Mouse (Mus musculus): ENCODE results near the gene Ly9.
A peak's percentile ranks its signal among the peaks of the same experiment; 100 is the strongest.

Ly9 gene

GRCm38 (mm10) chr1:171607176-171607575 lies at the start of gene Ly9:
Gene Ly9 (minus strand): TSS chr1:171607410.
- no peak for DNase-seq

DNA sequence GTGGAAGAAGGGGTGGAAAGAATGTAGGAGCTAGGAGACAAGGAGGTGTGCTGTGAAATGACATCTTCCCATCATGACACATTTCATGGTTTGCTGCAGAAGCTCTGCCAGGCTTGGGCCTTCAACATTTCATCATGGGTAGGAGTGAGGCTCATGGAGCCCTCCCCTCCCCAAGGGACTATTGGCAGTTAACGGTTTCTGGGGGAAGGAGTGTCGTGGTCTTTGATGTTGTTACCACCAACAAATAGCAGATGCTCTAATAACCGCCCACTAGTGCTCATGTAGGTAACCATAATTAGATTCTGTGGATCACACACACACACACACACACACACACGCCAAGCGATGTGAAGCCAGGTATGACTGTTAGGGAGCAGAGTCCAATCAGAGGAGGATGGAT lies 45.5 kb upstream of the Ly9 start, which contains the start of gene Slamf7:
Gene Slamf7 (minus strand): TSS at position 302 of the 400 bp plus-strand sequence.
- no peak for DNase-seq

- DNase-seq = no peak
These were observed 41.6 kb upstream of the Ly9 start for GRCm38 (mm10) chr1:171648840-171649239.

DNA sequence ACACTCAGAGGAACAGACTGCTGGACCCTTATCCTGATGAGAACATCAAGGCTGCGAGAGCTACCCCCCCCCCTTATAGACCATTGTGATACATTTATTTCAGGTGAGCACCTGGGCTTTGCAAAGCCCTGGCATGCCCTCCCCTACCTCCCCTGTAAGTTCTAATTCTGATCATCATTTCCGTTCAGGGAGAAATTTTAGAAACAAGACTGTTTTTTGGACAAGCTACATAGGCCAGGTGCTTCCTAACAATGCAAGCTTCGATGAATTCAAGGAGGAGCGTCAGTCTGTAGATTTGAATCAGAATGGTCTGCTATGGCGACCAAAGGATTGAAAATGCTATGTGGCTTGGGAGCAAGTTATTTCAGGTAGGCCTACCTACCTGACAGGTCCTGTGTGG lies 40.5 kb upstream of the Ly9 start:
- DNase-seq = no peak

DNA sequence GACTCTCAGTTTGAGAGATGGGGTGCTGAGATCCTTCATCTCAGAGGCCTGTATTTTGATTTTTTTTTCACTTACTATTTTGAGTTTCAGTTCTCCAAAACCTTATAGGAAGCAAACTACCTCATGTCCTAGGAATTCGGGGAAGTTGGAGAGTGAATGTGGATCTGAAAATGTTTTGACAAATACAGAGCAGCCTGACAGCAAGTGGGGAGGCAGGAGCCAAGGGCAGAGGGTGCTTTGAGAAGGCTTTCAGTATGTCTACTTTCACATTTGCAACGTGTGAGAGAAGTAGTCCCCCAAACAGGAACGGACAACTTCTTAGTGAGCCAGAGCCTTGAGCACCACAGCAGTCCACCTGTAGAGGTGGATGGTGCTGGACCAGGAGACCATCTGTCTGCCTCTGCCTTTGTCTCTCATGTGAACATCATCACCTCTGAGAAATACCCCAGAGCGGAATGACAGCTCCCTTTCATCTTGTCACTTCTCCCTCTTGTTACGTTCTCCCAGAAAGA lies 39.3 kb upstream of the Ly9 start:
- no peak for DNase-seq

DNA sequence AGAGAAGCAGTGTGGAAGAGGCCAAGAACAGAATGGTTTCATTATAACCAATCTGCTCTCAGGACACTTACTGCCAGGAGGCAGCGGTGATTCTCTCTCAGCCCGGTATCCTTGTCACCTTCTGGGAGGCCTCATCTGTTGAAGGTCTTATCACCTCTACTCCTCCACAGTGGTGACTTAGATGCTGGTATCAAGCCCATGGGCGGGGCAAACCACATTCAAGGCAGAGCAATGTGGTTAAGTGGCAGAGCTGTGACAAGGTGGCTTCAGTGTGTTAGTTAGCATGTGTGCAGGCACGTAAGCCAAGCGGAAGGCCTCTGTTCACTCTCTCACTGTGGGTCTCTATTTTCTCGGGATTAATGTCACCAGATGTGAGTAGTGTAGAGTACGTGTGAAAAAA lies 36.4 kb upstream of the Ly9 start:
- no peak for DNase-seq

GRCm38 (mm10) chr1:171640796-171641195 lies 33.6 kb upstream of the Ly9 start:
- no peak for DNase-seq

DNA sequence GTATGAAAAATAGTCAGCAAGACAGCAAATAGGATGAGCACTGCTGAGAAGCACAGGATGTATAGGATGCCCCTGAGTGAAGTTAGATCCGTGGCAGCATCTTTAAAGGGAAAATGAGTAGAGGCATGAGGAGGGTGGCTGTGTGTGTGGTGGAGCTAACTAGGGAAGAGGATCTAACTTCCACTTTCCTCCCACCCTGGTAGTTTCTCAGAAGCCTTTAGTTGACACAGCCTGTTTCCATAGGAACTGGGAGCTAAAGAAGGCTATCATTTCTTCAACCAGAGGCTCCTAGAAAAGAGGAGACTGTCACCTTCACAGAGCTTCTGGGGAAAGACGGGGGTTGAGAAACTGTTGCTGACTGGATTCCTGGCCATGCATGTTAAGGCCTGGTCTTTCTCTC lies 31.5 kb upstream of the Ly9 start:
- DNase-seq = no peak

- DNase-seq = no peak
These were observed 29.9 kb upstream of the Ly9 start for GRCm38 (mm10) chr1:171637101-171637500.

GRCm38 (mm10) chr1:171635696-171636095 lies 28.5 kb upstream of the Ly9 start:
- DNase-seq = no peak

DNA sequence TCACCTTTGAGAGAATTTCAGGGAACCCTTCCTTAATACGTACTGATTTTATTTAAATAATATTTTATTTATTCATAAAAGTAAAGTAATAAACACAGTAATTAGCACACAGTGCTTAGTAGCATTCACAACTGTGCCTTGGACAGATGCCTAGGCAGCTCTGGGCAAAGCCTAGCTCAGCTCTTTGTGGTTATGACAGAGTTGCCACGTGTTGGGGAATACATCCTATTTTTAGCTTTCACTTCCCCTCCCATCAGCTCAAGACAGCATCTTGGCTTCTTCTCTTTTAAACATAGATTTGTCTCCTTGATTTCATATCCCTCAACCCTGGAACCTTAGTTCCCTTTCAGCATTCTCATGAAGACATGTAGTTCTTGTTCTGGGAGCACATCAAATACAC lies 24.2 kb upstream of the Ly9 start:
- DNase-seq = no peak

- no peak for DNase-seq
These were observed 23.7 kb upstream of the Ly9 start for GRCm38 (mm10) chr1:171630912-171631311.

DNA sequence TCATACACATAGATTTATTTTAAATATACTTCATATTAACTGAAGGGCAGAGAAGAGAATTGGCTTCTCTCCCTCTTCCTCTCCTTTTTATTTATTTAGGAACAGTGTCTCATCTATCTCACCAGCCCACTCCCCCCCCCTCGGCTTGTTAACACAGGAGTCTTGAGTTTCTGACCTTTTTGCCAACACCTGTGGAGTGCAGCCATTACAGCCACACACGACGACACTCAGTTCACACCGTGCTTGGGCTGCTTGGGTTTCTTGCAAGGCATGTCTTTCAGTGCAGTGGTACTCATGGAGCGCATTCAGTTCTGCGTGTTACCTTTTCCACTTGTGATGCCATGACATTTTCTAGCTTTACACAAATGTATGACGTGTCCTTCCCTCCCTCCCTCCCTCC lies 22.8 kb upstream of the Ly9 start:
- no peak for DNase-seq

DNA sequence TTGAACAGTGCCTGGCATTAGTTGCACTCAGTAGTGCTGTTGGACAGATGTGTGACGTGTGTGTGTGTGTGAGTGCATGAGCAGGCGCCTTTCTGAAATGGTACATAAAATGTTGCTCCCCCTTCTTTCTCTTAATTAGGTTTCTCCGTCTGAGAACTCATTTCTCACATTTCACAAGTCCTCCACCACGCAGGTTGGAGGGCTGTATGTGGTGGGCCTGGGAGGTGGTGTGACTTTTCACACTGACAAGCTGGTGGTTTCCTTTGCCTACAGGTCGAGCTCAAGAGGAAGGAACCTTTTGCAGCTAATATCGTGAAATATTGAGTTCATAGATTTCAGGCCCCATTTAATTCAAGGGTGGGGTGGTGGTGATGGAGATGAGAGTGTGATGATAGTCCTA lies 22.0 kb upstream of the Ly9 start:
- no peak for DNase-seq

GRCm38 (mm10) chr1:171627801-171628200 lies 20.6 kb upstream of the Ly9 start:
- no peak for DNase-seq

GRCm38 (mm10) chr1:171620091-171620490 lies 12.9 kb upstream of the Ly9 start:
- no peak for DNase-seq

- DNase-seq = no peak
These were observed 12.4 kb upstream of the Ly9 start for GRCm38 (mm10) chr1:171619645-171620044.

DNA sequence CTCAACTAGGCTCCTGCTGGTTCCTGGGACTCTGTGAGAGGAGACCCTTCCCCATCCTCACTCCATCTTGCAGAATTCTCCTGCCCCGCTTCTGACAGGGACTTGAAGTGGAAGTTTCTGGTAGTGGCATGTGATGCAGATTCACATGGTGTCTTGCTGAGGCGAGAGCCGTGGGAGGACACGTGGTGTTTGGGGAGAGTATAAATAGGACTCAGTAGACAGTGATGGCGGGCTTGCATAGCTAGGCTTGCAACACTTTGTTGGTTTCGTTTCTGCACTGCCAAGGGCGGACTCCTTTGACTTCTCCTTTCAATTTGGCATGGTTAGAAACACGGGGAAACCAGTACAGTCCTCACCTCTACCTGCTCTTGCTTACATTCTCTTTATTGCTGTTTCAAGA lies 11.8 kb upstream of the Ly9 start:
- DNase-seq = no peak

DNA sequence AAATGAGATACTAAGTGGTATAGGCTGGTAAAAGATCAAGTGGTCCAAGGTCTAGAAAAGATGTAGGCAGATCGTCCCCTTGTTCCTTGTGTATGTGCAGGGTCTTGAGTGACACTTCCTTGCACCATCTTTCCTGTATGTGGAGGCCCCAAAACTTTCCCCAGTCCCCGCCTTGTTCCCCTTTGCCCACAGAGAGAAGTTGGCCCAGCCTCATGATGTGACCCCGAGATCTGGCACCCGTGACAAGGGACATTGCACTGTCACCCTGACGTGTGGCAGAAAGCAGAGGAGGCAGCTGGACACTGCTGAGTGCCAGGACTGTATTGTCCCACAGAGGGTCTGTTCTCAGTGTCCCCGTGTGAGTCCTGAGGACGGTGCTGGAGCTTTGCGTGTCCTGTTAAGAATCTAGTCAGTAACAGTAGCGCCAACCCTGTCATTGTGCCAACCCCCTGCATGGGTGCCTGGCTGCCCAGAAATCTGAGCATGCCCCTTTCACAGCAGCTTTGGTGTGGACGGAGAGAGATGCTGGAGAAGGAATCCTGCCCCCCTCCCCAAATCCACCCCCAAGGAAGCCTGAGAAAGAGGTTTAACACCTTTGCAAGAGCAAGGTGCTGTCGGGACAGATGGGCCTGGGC lies 9.8 kb upstream of the Ly9 start:
- no peak for DNase-seq

- peak; percentile 16 for DNase-seq
These were observed 6.8 kb upstream of the Ly9 start for GRCm38 (mm10) chr1:171613962-171614361.

- DNase-seq = peak; percentile 16
These were observed 3.6 kb upstream of the Ly9 start for GRCm38 (mm10) chr1:171610781-171611180.

GRCm38 (mm10) chr1:171610026-171610425 lies 2.8 kb upstream of the Ly9 start:
- peak; percentile 10 for DNase-seq

DNA sequence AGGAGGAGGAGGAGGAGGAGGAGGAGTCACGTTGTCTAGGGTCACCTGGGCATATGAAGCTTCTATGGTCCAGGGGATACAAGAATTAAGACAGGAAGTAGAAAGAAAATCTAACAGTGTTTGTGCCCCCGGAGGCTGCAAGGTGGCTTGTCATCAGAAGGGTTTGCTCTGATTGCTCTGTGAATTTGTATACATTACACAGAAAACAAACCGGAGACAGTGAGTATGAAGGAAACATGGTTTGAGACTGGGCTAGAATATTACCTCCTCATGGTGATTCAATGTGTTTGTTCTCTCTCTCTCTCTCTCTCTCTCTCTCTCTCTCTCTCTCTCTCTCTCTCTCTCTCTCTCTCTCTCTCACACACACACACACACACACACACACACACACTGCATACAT lies 554 bp downstream of the Ly9 start:
- DNase-seq = no peak

DNA sequence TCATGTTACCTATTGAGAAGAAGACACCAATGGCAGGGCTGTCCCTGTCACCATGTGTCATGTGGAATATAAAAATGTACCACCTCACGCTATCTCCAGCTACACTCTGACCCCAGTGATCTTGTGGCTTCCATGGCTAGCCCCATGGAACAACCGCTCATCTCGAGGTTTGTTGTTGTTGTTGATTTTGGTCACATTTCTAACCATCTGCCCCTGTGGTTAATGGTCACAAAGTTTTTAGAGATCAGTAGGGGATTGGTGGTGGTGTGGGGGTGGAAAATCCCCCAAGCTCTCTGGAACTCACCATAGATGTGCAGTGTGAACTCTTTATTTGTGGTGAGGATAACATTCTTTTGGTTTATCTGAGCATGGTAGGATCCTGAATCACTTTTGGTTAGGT lies 2.5 kb downstream of the Ly9 start:
- no peak for DNase-seq

DNA sequence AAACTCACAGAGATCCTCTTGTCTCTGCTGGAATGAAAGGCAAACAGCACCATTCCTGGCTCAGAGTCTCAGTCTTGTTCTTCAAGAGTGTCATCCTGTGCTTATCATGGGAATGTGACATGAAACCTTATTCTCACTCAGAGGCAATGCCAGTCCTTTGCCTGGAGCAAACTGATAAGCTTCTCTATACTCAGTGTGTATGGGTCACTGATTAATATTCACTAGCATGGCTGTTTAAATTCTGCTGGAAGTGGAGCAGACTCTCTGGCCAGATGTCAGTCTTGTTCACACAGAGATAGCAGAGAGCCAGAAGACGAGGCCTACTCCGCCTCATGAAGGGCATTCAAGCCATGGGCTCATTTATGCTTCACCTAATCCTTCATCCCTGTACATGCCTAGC lies 22.6 kb downstream of the Ly9 start:
- DNase-seq = no peak

Measured in embryo, embryonic 11 days (tissue).